Comparison of ENCODE assay signal across 29 mouse cellular contexts in genomic region chr5:34325286-34325685, GRCm38 (mm10). TPM values are rescaled to one million over a fixed set of nuclear protein-coding genes. Genes with fewer than 3 reads are reported as not detected.
DNase-seq lines count a peak whose midpoint lies in the region; ATAC-seq and TF ChIP-seq lines count a peak whose summit lies in the region.
"Had no signal": no experiment of that assay in that cellular context is flagged by ENCODE, and none has a peak within 500 bp of the region (broad histone marks: within the 10 kb centered on the region; RNA-seq: fewer than 3 reads in every experiment).

No protein-coding gene starts in this region.

- no peaks in the 10 kb centered on the region for H3K36me3 ChIP-seq in forebrain, embryonic 14.5 days (ENCODE audit: control insufficient read depth, insufficient read depth, low read length)
- H3K36me3 ChIP-seq in forebrain, embryonic 11.5 days (ENCODE audit: control insufficient read depth, insufficient read depth, low read length), result no peaks in the 10 kb centered on the region
- no peaks in the 10 kb centered on the region for H3K36me3 ChIP-seq in forebrain, postnatal 0 days (ENCODE audit: insufficient read depth)
- H3K36me3 ChIP-seq in forebrain, embryonic 12.5 days (replicated peaks), result no peaks in the 10 kb centered on the region
- no peaks in the 10 kb centered on the region for H3K36me3 ChIP-seq in midbrain, embryonic 16.5 days (ENCODE audit: control insufficient read depth, insufficient read depth, low read length)
- no peaks in the 10 kb centered on the region for H3K36me3 ChIP-seq in midbrain, embryonic 15.5 days (replicated peaks)
- H3K36me3 ChIP-seq: embryonic facial prominence, embryonic 12.5 days; embryonic facial prominence, embryonic 15.5 days; hindbrain, embryonic 12.5 days; hindbrain, embryonic 15.5 days had no signal

- no peak for ATAC-seq in forebrain, embryonic 14.5 days
- ATAC-seq in forebrain, embryonic 11.5 days (replicated peaks; ENCODE audit: low FRiP score), result no peak
- peak; percentile 73 for ATAC-seq in forebrain, postnatal 0 days
- ATAC-seq in forebrain, embryonic 12.5 days (ENCODE audit: low FRiP score), result no peak
- no peak; the same call in 1 of the 2 replicates for ATAC-seq in midbrain, embryonic 16.5 days
- ATAC-seq in midbrain, embryonic 15.5 days (replicated peaks), result no peak
- ATAC-seq: activated CD4-positive, CD25-positive, alpha-beta regulatory T cell, adult 4 months; inflammation-experienced regulatory T-cells, adult 6 months; intestine, embryonic 16.5 days had no signal

- H3K4me3 ChIP-seq in forebrain, embryonic 14.5 days (ENCODE audit: low read depth, low read length), result no peak overlapping the region
- H3K4me3 ChIP-seq in forebrain, embryonic 11.5 days (ENCODE audit: low read depth, low read length), result no peak overlapping the region
- H3K4me3 ChIP-seq in forebrain, postnatal 0 days (ENCODE audit: low read depth, low read length), result no peak overlapping the region
- no peak overlapping the region for H3K4me3 ChIP-seq in forebrain, embryonic 12.5 days (replicated peaks)
- no peak overlapping the region for H3K4me3 ChIP-seq in midbrain, embryonic 16.5 days (ENCODE audit: low read depth, low read length)
- H3K4me3 ChIP-seq in midbrain, embryonic 15.5 days, result no peak overlapping the region
- H3K4me3 ChIP-seq: embryonic facial prominence, embryonic 12.5 days; embryonic facial prominence, embryonic 15.5 days; gastrocnemius, adult 2 months; hindbrain, embryonic 12.5 days; hindbrain, embryonic 15.5 days had no signal

- no peak overlapping the region for H3K27ac ChIP-seq in forebrain, embryonic 14.5 days (ENCODE audit: low read depth, low read length)
- H3K27ac ChIP-seq in forebrain, embryonic 11.5 days (ENCODE audit: low read depth, low read length), result no peak overlapping the region
- H3K27ac ChIP-seq in forebrain, postnatal 0 days (ENCODE audit: low read depth, low read length), result 0 out of 2 replicates have a peak overlapping the region, but pooled peaks have one; percentile 9
- no peak overlapping the region for H3K27ac ChIP-seq in forebrain, embryonic 12.5 days
- H3K27ac ChIP-seq in midbrain, embryonic 16.5 days (ENCODE audit: low read length), result peak overlapping the region; percentile 47
- H3K27ac ChIP-seq in midbrain, embryonic 15.5 days, result no peak overlapping the region
- H3K27ac ChIP-seq: embryonic facial prominence, embryonic 12.5 days; embryonic facial prominence, embryonic 15.5 days; gastrocnemius, adult 2 months; hindbrain, embryonic 12.5 days; hindbrain, embryonic 15.5 days had no signal

- no peak for TF ChIP-seq CTCF in forebrain, postnatal 0 days (IDR thresholded peaks at IDR 0.05; ENCODE audit: low read depth)

- no peaks in the 10 kb centered on the region for H3K27me3 ChIP-seq in forebrain, embryonic 14.5 days (replicated peaks; ENCODE audit: control insufficient read depth, insufficient read depth, low read length)
- H3K27me3 ChIP-seq in forebrain, embryonic 11.5 days (ENCODE audit: control insufficient read depth, insufficient read depth, low read length), result no peaks in the 10 kb centered on the region
- no peaks in the 10 kb centered on the region for H3K27me3 ChIP-seq in forebrain, postnatal 0 days (ENCODE audit: insufficient read depth, low read length)
- H3K27me3 ChIP-seq in forebrain, embryonic 12.5 days, result no peaks in the 10 kb centered on the region
- no peaks in the 10 kb centered on the region for H3K27me3 ChIP-seq in midbrain, embryonic 16.5 days (ENCODE audit: control insufficient read depth, insufficient read depth, low read depth, low read length)
- no peaks in the 10 kb centered on the region for H3K27me3 ChIP-seq in midbrain, embryonic 15.5 days (replicated peaks)
- H3K27me3 ChIP-seq: embryonic facial prominence, embryonic 12.5 days; embryonic facial prominence, embryonic 15.5 days; hindbrain, embryonic 15.5 days had no signal

- no peak overlapping the region for H3K9ac ChIP-seq in forebrain, embryonic 14.5 days (ENCODE audit: low read length)
- no peak overlapping the region for H3K9ac ChIP-seq in forebrain, embryonic 11.5 days (ENCODE audit: low read length)
- no peak overlapping the region for H3K9ac ChIP-seq in forebrain, postnatal 0 days
- no peak overlapping the region for H3K9ac ChIP-seq in forebrain, embryonic 12.5 days
- no peak overlapping the region for H3K9ac ChIP-seq in midbrain, embryonic 16.5 days (ENCODE audit: low read depth, low read length)
- no peak overlapping the region for H3K9ac ChIP-seq in midbrain, embryonic 15.5 days
- H3K9ac ChIP-seq: embryonic facial prominence, embryonic 12.5 days; embryonic facial prominence, embryonic 15.5 days; hindbrain, embryonic 12.5 days; hindbrain, embryonic 15.5 days had no signal

- H3K9me3 ChIP-seq in forebrain, embryonic 14.5 days (replicated peaks; ENCODE audit: control insufficient read depth, low read length), result no peaks in the 10 kb centered on the region
- no peaks in the 10 kb centered on the region for H3K9me3 ChIP-seq in forebrain, embryonic 11.5 days (ENCODE audit: control insufficient read depth, low read length)
- no peaks in the 10 kb centered on the region for H3K9me3 ChIP-seq in forebrain, postnatal 0 days (ENCODE audit: low read length)
- H3K9me3 ChIP-seq in forebrain, embryonic 12.5 days, result no peaks in the 10 kb centered on the region
- H3K9me3 ChIP-seq in midbrain, embryonic 16.5 days (replicated peaks; ENCODE audit: control insufficient read depth, low read length, poor library complexity, severe bottlenecking), result no peaks in the 10 kb centered on the region
- H3K9me3 ChIP-seq in midbrain, embryonic 15.5 days, result no peaks in the 10 kb centered on the region
- H3K9me3 ChIP-seq: embryonic facial prominence, embryonic 12.5 days; embryonic facial prominence, embryonic 15.5 days; hindbrain, embryonic 12.5 days; hindbrain, embryonic 15.5 days had no signal

- peak; percentile 54 for DNase-seq in forebrain, embryonic 14.5 days (ENCODE audit: low spot score)
- DNase-seq in forebrain, embryonic 11.5 days (ENCODE audit: low spot score), result no peak
- peak; percentile 43 for DNase-seq in forebrain, postnatal 0 days
- DNase-seq in telencephalon, adult 2 months (ENCODE audit: low read depth, low spot score), result peak; percentile 27
- no peak for DNase-seq in layer of hippocampus, adult 18-20 months (ENCODE audit: low spot score in 2 of 2)
- DNase-seq: adrenal gland, adult 8-10 months; adrenal gland, postnatal 25 days; cerebellum, adult 11 months; cerebellum, adult 2 months; cerebellum, adult 9-11 months; cerebellum, postnatal 25 days; gastrocnemius, adult 2 months; gastrocnemius, postnatal 14 days had no signal

- peaks cover 4% of the 10 kb centered on the region for H3K4me1 ChIP-seq in forebrain, embryonic 14.5 days (ENCODE audit: control insufficient read depth, insufficient read depth, low read length)
- peaks cover 7% of the 10 kb centered on the region for H3K4me1 ChIP-seq in forebrain, embryonic 11.5 days (replicated peaks; ENCODE audit: control insufficient read depth, insufficient read depth, low read length)
- no peaks in the 10 kb centered on the region for H3K4me1 ChIP-seq in forebrain, postnatal 0 days (ENCODE audit: insufficient read depth)
- H3K4me1 ChIP-seq in forebrain, embryonic 12.5 days, result peaks cover 14% of the 10 kb centered on the region
- peaks cover 14% of the 10 kb centered on the region for H3K4me1 ChIP-seq in midbrain, embryonic 16.5 days (ENCODE audit: control insufficient read depth, insufficient read depth, low read length)
- H3K4me1 ChIP-seq in midbrain, embryonic 15.5 days, result peaks cover 13% of the 10 kb centered on the region

- no peak overlapping the region for H3K4me2 ChIP-seq in forebrain, embryonic 14.5 days (ENCODE audit: low read length)
- no peak overlapping the region for H3K4me2 ChIP-seq in forebrain, embryonic 11.5 days (ENCODE audit: low read depth, low read length, severe bottlenecking)
- no peak overlapping the region for H3K4me2 ChIP-seq in forebrain, postnatal 0 days (ENCODE audit: low read depth)
- no peak overlapping the region for H3K4me2 ChIP-seq in forebrain, embryonic 12.5 days
- H3K4me2 ChIP-seq in midbrain, embryonic 16.5 days (ENCODE audit: low read length), result no peak overlapping the region
- no peak overlapping the region for H3K4me2 ChIP-seq in midbrain, embryonic 15.5 days
- H3K4me2 ChIP-seq: embryonic facial prominence, embryonic 12.5 days; embryonic facial prominence, embryonic 15.5 days; heart, embryonic 11.5 days; hindbrain, embryonic 12.5 days; hindbrain, embryonic 15.5 days had no signal

RNA-seq across cellular contexts. Expression of gene Rnf4, which starts 10.8 kb away (rescaled TPM):
- 162 and 165 TPM in 2 replicates for polyA plus RNA-seq in forebrain, embryonic 14.5 days (2014; fragmentation: Nextera tagmentation; extraction: Ambion mirVana)
- polyA plus RNA-seq in forebrain, embryonic 11.5 days (2014; fragmentation: Nextera tagmentation; extraction: Ambion mirVana), result 199 and 201 TPM in 2 replicates
- total RNA-seq in forebrain, postnatal 0 days (2014; rRNA removed), result 116 and 122 TPM in 2 replicates
- 122 and 129 TPM in 2 replicates for polyA plus RNA-seq in forebrain, postnatal 0 days (2015; fragmentation: Nextera tagmentation; extraction: Ambion mirVana)
- 178 and 180 TPM in 2 replicates for polyA plus RNA-seq in forebrain, embryonic 12.5 days (2016; fragmentation: Nextera tagmentation; extraction: Ambion mirVana)
- 127 and 131 TPM in 2 replicates for polyA plus RNA-seq in midbrain, embryonic 16.5 days (2015; fragmentation: Nextera tagmentation; extraction: Ambion mirVana)
- polyA plus RNA-seq in midbrain, embryonic 15.5 days (2015; fragmentation: Nextera tagmentation; extraction: Ambion mirVana), result 130 and 132 TPM in 2 replicates
- 10 to 100 TPM; 76.8 to 82.1 TPM for total RNA-seq in layer of hippocampus, adult 18-20 months (2021)

RNA-seq across cellular contexts. Expression of gene Cfap99, which starts 36.9 kb away (rescaled TPM):
- 0.10 TPM in 1 of 2 replicates, not detected in the other for polyA plus RNA-seq in forebrain, embryonic 14.5 days (2014; fragmentation: Nextera tagmentation; extraction: Ambion mirVana)
- not detected in 2 replicates for polyA plus RNA-seq in forebrain, embryonic 11.5 days (2014; fragmentation: Nextera tagmentation; extraction: Ambion mirVana)
- total RNA-seq in forebrain, postnatal 0 days (2014; rRNA removed), result 0.08 and 0.24 TPM in 2 replicates
- polyA plus RNA-seq in forebrain, postnatal 0 days (2015; fragmentation: Nextera tagmentation; extraction: Ambion mirVana), result 0.10 and 0.23 TPM in 2 replicates
- not detected in 2 replicates for polyA plus RNA-seq in forebrain, embryonic 12.5 days (2016; fragmentation: Nextera tagmentation; extraction: Ambion mirVana)
- 0.10 and 0.16 TPM in 2 replicates for polyA plus RNA-seq in midbrain, embryonic 16.5 days (2015; fragmentation: Nextera tagmentation; extraction: Ambion mirVana)
- polyA plus RNA-seq in midbrain, embryonic 15.5 days (2015; fragmentation: Nextera tagmentation; extraction: Ambion mirVana), result 0.10 and 0.28 TPM in 2 replicates
- under 1 TPM; 0.36 to 0.42 TPM for total RNA-seq in layer of hippocampus, adult 18-20 months (2021)
- total RNA-seq: adrenal gland, postnatal 25 days; common myeloid progenitor, adult 5-6 weeks; gastrocnemius, adult 2 months; heart, adult 8-10 months; heart, postnatal 25 days; hematopoietic stem cell, adult 5-6 weeks had no signal
- polyA plus RNA-seq: activated CD4-positive, CD25-positive, alpha-beta regulatory T cell, adult 4 months; embryonic facial prominence, embryonic 12.5 days; heart, postnatal 0 days; hindbrain, embryonic 15.5 days; inflammation-experienced regulatory T-cells, adult 6 months; intestine, embryonic 16.5 days had no signal

RNA-seq across cellular contexts. Expression of gene Zfyve28, which starts 37.0 kb away (rescaled TPM):
- 1.4 and 2.2 TPM in 2 replicates for polyA plus RNA-seq in forebrain, embryonic 14.5 days (2014; fragmentation: Nextera tagmentation; extraction: Ambion mirVana)
- 1.6 TPM in 2 replicates for polyA plus RNA-seq in forebrain, embryonic 11.5 days (2014; fragmentation: Nextera tagmentation; extraction: Ambion mirVana)
- total RNA-seq in forebrain, postnatal 0 days (2014; rRNA removed), result 12.2 and 14.2 TPM in 2 replicates
- 3.6 and 4.0 TPM in 2 replicates for polyA plus RNA-seq in forebrain, postnatal 0 days (2015; fragmentation: Nextera tagmentation; extraction: Ambion mirVana)
- 2.1 and 2.6 TPM in 2 replicates for polyA plus RNA-seq in forebrain, embryonic 12.5 days (2016; fragmentation: Nextera tagmentation; extraction: Ambion mirVana)
- polyA plus RNA-seq in midbrain, embryonic 16.5 days (2015; fragmentation: Nextera tagmentation; extraction: Ambion mirVana), result 4.0 and 4.9 TPM in 2 replicates
- 4.7 and 6.1 TPM in 2 replicates for polyA plus RNA-seq in midbrain, embryonic 15.5 days (2015; fragmentation: Nextera tagmentation; extraction: Ambion mirVana)
- total RNA-seq in layer of hippocampus, adult 18-20 months (2021), result 10 to 100 TPM; 30.8 to 32.0 TPM
- total RNA-seq: common myeloid progenitor, adult 5-6 weeks had no signal

RNA-seq across cellular contexts. Expression of gene Fam193a, which starts 44.4 kb away (rescaled TPM):
- polyA plus RNA-seq in forebrain, embryonic 14.5 days (2014; fragmentation: Nextera tagmentation; extraction: Ambion mirVana), result 16.4 and 16.9 TPM in 2 replicates
- 19.6 TPM in 2 replicates for polyA plus RNA-seq in forebrain, embryonic 11.5 days (2014; fragmentation: Nextera tagmentation; extraction: Ambion mirVana)
- total RNA-seq in forebrain, postnatal 0 days (2014; rRNA removed), result 39.9 and 44.5 TPM in 2 replicates
- 6.0 and 9.8 TPM in 2 replicates for polyA plus RNA-seq in forebrain, postnatal 0 days (2015; fragmentation: Nextera tagmentation; extraction: Ambion mirVana)
- 17.8 and 19.9 TPM in 2 replicates for polyA plus RNA-seq in forebrain, embryonic 12.5 days (2016; fragmentation: Nextera tagmentation; extraction: Ambion mirVana)
- polyA plus RNA-seq in midbrain, embryonic 16.5 days (2015; fragmentation: Nextera tagmentation; extraction: Ambion mirVana), result 14.1 and 15.8 TPM in 2 replicates
- 17.6 and 19.4 TPM in 2 replicates for polyA plus RNA-seq in midbrain, embryonic 15.5 days (2015; fragmentation: Nextera tagmentation; extraction: Ambion mirVana)
- 10 to 100 TPM; 38.7 to 42.7 TPM for total RNA-seq in layer of hippocampus, adult 18-20 months (2021)

Comparison
In these comparisons a context has a peak if more than half of its experiments do, and no peak if none do; other contexts are left out.
1. DNase-seq: peak in forebrain, embryonic 14.5 days (single experiment), forebrain, postnatal 0 days (single experiment) and telencephalon, adult 2 months (single experiment); none in forebrain, embryonic 11.5 days (single experiment) and layer of hippocampus, adult 18-20 months (0 of 2).
2. H3K27ac ChIP-seq: peak in forebrain, postnatal 0 days (single experiment) and midbrain, embryonic 16.5 days (single experiment); none in forebrain, embryonic 14.5 days (single experiment), forebrain, embryonic 11.5 days (single experiment), forebrain, embryonic 12.5 days (single experiment) and midbrain, embryonic 15.5 days (single experiment).